Mouse (Mus musculus) megakaryocyte, embryonic 14.5 days (primary cell): ENCODE results near the gene Srrm4.

Source experiments
- FLI1 ChIP-seq: IDR thresholded peaks from 2 replicates; pipeline ENCODE4 v1.6.1; 2012; ENCODE audit warnings: low read length, inconsistent platforms, mixed read lengths
- GATA1 ChIP-seq: IDR thresholded peaks from 3 replicates; pipeline ENCODE4 v1.6.1; 2012; ENCODE audit warnings: mixed read lengths, low read length, inconsistent platforms, borderline replicate concordance

GRCm38 (mm10) chr5:116459970-116460369, 131.6 kb downstream of the Srrm4 start:
- no peak for TF ChIP-seq GATA1
- no peak for TF ChIP-seq FLI1
